Mouse (Mus musculus): ENCODE measurements around the gene Rhox7a.

DNA sequence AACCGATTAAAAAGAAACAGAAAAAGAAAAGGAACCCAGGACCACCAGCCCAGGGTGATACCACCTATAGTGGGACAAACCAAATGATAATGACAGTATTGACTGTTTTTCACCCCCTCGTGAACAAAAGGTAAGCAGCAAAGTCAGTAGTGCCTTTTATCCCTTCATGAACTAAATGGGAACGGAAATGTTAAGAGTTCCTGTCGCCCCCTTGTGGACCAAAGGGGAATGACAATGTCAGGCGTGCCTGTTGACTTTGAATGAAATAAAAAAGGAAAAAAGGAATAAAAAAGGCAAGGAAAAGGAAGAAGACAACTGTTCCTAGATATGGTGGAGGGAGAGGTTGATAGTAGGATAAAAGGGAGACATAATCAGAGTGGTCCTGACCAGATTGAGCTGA is 20.3 kb upstream of the Rhox7a start:
- TF ChIP-seq CTCF (IDR thresholded peaks at IDR 0.05; ENCODE audit: borderline replicate concordance, extremely low read depth, insufficient read depth, insufficient read length) (peak; percentile 49; the same call in 1 of the 2 replicates), POLR2A (IDR thresholded peaks at IDR 0.05; ENCODE audit: borderline replicate concordance, extremely low read depth, insufficient read depth, insufficient read length, poor library complexity, severe bottlenecking) (no peak)
